Mouse (Mus musculus) left cerebral cortex, adult 9 months (tissue): ENCODE results near the gene Cyp2g1.
"Not testable (repeated sequence)": the region's sequence is repeated elsewhere in the genome, so short reads cannot be mapped to it uniquely, and the experiment has no call there.

Experiments
- DNase-seq, 2 experiments: peaks; one replicate each; pipeline ENCODE4 v3.0.0; 2022; ENCODE audit warnings: low spot score in 2 of 2

Cyp2g1 gene

GRCm38 (mm10) chr7:26808592-26808991 is at the start of gene Cyp2g1:
Gene Cyp2g1 (plus strand): TSS chr7:26808892.
- DNase-seq, result no peak

DNA sequence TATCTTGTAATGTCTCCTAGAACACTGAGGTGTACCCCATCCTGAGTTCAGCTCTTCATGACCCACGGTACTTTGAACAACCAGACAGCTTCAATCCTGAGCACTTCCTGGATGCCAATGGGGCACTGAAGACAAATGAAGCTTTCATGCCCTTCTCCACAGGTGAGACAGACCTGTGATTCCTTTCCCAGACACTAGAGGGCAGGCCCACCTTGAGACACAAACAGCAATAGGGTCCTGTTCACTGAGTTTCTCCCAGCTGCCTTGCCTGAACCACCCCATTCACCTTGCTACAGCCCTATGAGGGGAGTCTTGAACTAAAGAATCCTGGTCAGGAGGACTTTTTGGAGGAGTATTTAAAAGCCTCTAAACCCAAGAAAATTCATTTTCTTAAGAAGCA is 41.6 kb upstream of the Cyp2g1 start:
- DNase-seq, result no peak

- DNase-seq, result no peak
Measured at GRCm38 (mm10) chr7:26769881-26770470, 38.7 kb upstream of the Cyp2g1 start.

GRCm38 (mm10) chr7:26772866-26773586 is 35.7 kb upstream of the Cyp2g1 start:
- DNase-seq, result no peak

GRCm38 (mm10) chr7:26775866-26776265 is 32.8 kb upstream of the Cyp2g1 start:
- DNase-seq, result no peak

DNA sequence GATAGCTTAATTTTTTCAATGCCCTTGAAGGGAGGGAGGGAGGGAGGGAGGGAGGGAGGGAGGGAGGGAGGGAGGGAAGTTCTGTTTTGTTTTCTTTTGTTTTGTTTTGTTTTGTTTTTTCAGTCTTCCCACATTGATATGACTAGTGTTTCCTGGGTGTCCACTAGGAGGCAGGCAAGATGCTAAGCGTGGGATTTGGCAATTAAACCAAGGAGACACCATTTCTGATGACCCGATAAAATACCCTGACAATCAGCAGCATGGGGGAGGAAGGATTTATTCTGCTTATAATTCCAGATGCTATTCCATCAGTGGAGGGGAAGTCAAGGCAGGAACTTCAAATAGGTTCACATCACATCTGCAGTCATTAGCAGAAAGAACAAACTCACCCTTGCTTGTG is 30.9 kb upstream of the Cyp2g1 start:
- DNase-seq, result no peak

DNA sequence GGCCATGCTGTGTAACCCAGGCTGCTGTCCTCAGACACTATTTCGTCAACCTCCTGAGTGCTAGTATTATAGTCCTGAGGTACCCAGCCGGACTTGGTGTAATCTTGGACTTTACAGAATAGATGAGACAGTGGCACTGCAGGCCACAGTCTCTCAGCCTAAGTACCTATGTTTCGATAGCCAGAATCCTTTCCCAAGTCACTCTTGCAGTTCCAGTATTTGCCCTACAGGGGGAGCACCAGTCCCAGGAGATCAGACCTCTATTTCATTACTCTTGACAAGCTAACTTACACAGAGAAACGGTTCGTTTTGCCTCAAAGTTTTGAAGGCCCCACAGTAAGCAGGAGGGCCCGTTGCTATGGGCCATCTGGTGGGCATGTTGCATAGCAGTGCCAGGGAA is 30.2 kb upstream of the Cyp2g1 start:
- peak in 1 of 2 experiments; percentile 49 for DNase-seq

DNA sequence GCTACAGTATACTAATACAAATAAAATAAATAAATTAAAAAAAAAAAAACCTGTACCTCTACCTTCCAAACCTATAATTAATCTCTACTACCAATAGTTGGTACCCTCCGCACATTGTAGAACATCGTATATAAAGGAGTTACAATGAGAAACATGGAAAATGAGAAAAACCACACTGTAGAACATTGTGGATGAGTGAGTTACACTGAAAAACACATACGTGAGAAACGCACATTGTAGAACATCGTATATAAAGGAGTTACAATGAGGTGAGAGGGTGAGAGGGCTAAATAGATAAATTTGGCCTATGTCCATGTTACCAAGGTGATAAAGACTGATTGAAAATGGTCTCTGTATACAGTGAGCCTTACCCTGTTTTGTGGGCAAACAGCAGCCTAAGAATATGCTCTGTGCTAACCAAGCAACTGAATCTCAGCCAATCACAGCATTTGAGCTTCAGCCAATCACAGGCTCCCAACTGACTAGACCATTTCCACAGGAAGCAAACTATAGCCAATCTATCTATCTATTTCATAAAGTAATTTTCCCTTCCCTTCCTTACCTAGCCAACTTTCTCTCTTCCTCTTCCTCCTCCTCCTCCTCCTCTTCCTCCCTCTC is 28.8 kb upstream of the Cyp2g1 start:
- no peak for DNase-seq

DNA sequence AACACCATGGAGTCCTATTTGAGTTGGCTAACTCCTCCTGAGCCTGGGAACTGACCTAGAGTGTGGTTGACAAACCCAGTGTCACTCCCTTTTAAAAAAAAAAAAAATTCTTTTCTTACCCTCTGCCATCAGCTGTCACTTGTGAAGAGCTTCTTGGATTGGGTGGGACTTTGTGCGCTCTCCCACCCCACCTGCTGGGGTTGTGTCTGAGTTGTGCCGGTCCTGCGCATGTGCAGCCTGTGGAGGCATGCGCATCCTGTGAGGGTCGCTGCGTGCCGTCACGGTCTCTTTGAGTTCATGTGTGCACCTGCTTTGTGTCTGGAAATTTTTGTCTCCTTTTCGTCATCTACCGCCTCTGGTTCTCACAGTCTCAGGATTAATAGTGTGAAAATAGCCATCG is 28.2 kb upstream of the Cyp2g1 start:
- no peak for DNase-seq

DNA sequence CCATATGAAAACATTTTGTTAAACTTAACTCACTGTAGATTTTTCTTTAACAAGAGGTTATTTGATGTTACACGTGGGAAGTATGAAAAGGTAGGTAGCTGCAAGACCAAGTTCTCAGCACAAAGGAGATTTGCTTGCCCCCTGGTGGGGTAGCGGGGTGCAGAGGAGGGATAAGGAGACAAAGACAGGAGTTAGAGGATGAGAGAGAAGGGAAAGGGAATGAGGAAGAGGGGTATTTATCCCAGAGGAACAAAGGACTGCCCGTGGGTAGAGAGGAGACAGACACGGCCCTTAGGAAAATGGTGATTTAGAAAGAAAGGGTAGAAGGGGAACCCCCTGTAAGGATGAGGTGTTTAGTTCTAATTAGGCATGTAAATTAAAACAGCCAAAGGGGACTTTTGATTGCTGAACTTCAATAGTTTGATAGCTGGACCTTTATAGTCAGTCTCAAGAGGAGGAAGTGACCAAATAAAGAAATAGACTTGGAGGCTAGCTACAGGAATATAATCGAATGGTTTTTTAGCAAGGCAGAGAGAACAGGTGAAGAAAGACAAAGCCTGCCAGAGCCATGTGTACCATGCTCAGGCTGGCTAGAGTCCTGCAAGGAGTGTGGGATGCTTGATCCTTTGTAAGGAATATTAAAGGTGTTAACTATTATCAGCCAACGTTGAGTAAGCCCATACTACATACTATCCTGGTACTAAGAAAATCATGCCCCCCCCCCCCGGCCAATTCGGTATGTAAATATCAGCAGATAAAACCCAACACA is 27.5 kb upstream of the Cyp2g1 start:
- no peak for DNase-seq

GRCm38 (mm10) chr7:26781767-26782131 is 26.9 kb upstream of the Cyp2g1 start:
- DNase-seq, result no peak

GRCm38 (mm10) chr7:26783163-26783562 is 25.5 kb upstream of the Cyp2g1 start:
- DNase-seq, result no peak

GRCm38 (mm10) chr7:26786013-26786412 is 22.7 kb upstream of the Cyp2g1 start:
- not testable (repeated sequence) for DNase-seq

DNA sequence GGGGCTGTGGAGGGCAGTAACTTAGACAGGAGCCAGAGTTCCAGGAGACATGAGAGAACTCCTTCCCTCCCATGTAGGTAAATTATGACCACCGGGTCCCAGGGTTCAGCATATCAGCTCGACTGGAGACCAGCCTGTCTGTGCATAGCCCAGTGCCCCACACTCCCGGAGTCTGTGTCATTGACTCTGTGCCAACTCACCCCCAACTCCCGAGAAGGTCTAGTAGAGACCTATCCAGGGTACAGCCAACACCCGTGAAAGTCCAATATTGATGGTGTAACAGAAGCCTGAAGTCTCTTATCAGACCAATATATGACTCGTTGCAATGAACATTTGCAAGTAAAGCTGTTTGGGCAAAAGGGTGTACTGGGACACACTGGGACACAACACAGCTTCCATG is 18.7 kb upstream of the Cyp2g1 start:
- no peak for DNase-seq

DNA sequence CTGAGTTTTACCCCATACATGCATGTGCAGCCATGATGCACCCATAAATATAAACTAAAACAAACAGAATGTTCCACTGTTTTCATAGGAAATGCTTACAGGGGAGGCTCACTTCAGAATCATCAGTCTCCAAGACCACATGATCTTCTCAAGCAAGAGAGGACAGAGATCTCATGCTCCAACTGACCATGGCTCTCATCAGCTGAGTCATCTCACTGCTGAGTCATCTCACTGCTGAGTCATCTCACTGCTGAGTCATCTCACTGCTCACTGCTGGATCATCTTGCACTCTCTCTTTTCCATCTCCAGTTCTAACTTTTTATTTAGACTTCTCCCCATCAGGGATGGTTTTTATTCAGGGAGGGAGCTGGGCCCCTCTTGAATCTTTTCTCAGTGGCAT is 8.6 kb upstream of the Cyp2g1 start:
- no peak for DNase-seq

GRCm38 (mm10) chr7:26800996-26801395 is 7.7 kb upstream of the Cyp2g1 start:
- no peak for DNase-seq

DNA sequence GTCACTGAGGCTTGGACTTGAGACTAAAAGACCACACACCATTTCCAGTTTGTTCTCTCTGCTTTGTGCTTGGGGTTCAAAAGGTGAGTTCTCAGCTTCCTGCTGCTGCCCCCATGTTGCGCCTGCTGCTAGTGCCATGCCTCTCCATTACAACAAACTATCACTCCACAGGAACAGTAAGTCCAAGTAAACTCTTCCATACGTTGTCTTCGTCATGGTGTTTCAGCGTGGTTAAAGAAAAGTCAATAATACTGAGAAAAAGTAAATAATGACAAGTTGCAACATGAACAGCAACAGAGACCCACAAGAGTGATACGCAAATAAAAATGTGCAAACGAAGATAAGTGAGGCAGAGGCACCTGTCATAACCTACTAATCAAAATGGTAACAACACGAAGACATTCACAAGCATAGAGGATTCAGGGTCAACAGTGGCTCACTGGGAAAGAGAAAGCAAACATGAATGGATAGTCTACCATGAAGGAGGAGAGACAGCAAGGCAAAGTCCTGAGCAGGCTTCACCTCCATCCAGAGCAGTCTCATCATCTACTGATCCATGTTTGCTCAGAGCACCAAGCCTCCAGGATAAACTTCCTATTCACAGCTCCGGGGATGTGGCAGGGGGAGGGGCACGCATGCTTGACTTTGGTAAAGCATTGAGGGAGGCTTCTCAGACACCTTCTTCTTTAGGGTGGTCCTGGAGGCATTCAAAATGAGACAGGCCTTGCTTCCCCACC is 23.0 kb downstream of the Cyp2g1 start:
- not testable (repeated sequence) for DNase-seq

DNA sequence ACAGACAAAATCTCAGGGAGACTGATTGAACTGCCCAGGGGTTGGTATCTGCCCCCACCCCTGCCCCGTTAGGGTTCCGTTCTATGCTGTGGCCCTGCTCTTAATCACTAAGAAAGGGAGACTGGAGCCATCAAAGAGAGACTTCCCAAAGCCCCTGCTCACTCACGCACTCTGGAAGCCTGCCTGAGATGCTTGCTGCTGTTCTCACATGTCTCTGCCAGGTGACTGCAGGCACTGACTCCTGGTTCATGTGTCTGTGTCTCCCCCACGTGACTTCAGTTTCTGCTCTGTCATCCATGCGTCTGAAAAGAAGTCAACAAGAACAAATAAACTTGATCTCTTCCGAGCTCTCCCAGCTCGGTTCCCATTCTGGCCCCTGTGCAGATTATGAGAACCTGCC is 24.0 kb downstream of the Cyp2g1 start:
- DNase-seq, result not testable (repeated sequence)

GRCm38 (mm10) chr7:26835059-26835458 is 26.4 kb downstream of the Cyp2g1 start, which contains the start of gene Cyp2a5:
Gene Cyp2a5 (plus strand): TSS chr7:26835305.
- DNase-seq, result not testable (repeated sequence)

DNA sequence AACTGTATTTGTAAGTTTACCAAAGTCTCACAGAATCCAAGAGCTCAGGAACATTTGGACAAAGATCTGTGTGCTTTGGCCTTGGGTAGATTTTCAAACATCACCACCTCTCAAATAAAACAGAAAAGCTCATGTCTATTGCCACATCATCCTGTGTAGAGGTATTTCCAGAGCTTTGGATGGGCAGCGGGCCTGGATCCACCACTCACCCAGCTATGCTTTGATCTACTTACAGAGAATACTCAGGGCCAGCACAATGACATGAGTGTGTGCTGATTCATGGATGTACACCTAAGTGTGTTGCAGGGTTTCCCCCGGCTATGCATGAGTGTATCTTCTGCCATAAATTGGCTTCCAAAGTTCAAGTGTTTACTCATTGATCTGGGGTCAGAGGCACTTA is 34.7 kb downstream of the Cyp2g1 start:
- DNase-seq, result not testable (repeated sequence)

DNA sequence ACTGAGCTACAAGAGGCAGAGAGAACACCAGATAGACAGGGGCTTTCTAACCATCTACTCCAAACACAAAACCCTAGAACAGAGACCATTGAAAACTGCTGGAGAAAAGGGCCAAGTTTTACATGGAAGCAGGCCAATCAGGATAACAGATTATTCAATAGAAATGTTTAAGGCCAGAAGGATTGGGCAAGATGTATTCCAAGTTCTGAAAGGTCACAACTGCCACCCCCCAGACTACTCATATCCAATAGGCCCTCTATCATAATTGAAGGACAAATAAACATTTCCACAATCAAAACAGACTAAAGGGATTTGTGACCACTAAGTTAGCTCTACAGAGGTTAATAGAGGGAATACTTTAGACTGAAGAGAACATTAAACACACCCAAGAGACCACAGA is 41.4 kb downstream of the Cyp2g1 start:
- DNase-seq, result not testable (repeated sequence)
